Mouse (Mus musculus) lung, embryonic 15.5 days (tissue): ENCODE measurements around the gene Zfp3. TPM values are rescaled to one million over a fixed set of nuclear protein-coding genes. Genes with fewer than 3 reads are reported as not detected.
"Not testable (repeated sequence)": the region's sequence is repeated elsewhere in the genome, so short reads cannot be mapped to it uniquely, and the experiment has no call there.

Source experiments
- ATAC-seq: fragments of 200-750 bp; cut with Nextera tagmentation; 2 replicates; pipeline ENCODE4 v1.8.0; 2017; ENCODE audit warnings: moderate number of reproducible peaks, borderline replicate concordance; ENCODE audit not compliant: low FRiP score, low TSS enrichment; ENCODE audit errors: extremely low read depth
- H3K27ac ChIP-seq: fragments of 300-500 bp; sonication (generic); 2 replicates; pipeline ENCODE4 v1.5.1; 2015; ENCODE audit warnings: moderate library complexity, mild to moderate bottlenecking, inconsistent platforms
- H3K27me3 ChIP-seq: fragments of 300-500 bp; sonication (generic); 2 replicates; pipeline ENCODE4 v1.6.1; 2015; ENCODE audit warnings: inconsistent platforms
- H3K36me3 ChIP-seq: fragments of 300-500 bp; sonication (generic); 2 replicates; pipeline ENCODE4 v1.6.1; 2015; ENCODE audit warnings: inconsistent platforms
- H3K4me1 ChIP-seq: fragments of 300-500 bp; sonication (generic); 2 replicates; pipeline ENCODE4 v1.6.1; 2015; ENCODE audit warnings: inconsistent platforms
- H3K4me2 ChIP-seq: fragments of 300-500 bp; sonication (generic); 2 replicates; pipeline ENCODE4 v1.6.1; 2015; ENCODE audit warnings: inconsistent platforms, mild to moderate bottlenecking, moderate library complexity
- H3K4me3 ChIP-seq: fragments of 300-500 bp; sonication (generic); 2 replicates; pipeline ENCODE4 v1.5.1; 2015; ENCODE audit warnings: mild to moderate bottlenecking, inconsistent platforms
- H3K9ac ChIP-seq: fragments of 300-500 bp; sonication (generic); 2 replicates; pipeline ENCODE4 v1.6.1; 2015; ENCODE audit warnings: inconsistent platforms
- H3K9me3 ChIP-seq: fragments of 300-500 bp; sonication (generic); 2 replicates; pipeline ENCODE4 v1.6.1; 2016; ENCODE audit warnings: inconsistent platforms
- WGBS: fragments of 180-500 bp; shearing (Covaris S2); methylation state at CpG from one replicate; pipeline ENCODE4 v1.1.7; 2015; 5-methylcytosine and 5-hydroxymethylcytosine counted together
- polyA plus RNA-seq: library from polyadenylated mRNA; unstranded; fragments of >200 nt; fragmentation: Nextera tagmentation; extraction: Ambion mirVana; gene quantifications from 2 replicates; pipeline ENCODE4 v1.2.1, GENCODE M21; 2015

The Zfp3 gene
- polyA plus RNA-seq, 1 experiment from 2014 or later, result 4.6 TPM

DNA sequence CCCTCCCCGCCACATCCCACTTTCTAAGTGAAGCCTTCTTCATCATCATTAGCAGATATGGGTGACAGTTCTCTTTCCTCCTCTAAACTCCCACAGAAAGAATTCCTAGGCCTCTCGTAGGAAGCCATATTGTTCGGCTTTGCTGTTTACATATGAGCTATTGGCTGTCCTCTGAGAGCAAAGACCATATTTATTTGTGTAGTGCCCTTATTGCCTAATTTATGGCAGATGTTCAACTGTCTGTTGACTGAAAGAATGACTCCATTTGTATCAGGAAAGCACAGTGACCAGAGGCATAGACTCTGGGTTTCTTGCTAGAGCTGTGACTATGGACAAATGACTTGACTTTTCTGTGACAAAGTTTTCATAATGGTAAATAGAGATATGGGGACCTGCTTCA lies 22.4 kb upstream of the Zfp3 start:
- no peaks in the 10 kb centered on the region for H3K9me3 ChIP-seq
- H3K9ac ChIP-seq, result no peak overlapping the region
- no peaks in the 10 kb centered on the region for H3K4me1 ChIP-seq
- no peak overlapping the region for H3K4me2 ChIP-seq
- no peaks in the 10 kb centered on the region for H3K36me3 ChIP-seq
- no peak overlapping the region for H3K27ac ChIP-seq
- ATAC-seq, result no peak
- WGBS, result 80% methylated on average over 3 of the region's 3 CpGs
- no peak overlapping the region for H3K4me3 ChIP-seq
- no peaks in the 10 kb centered on the region for H3K27me3 ChIP-seq

- no peak overlapping the region for H3K4me2 ChIP-seq
- no peaks in the 10 kb centered on the region for H3K9me3 ChIP-seq
- no peak overlapping the region for H3K27ac ChIP-seq
- H3K4me3 ChIP-seq, result no peak overlapping the region
- no peak for ATAC-seq
- no peaks in the 10 kb centered on the region for H3K27me3 ChIP-seq
- H3K4me1 ChIP-seq, result no peaks in the 10 kb centered on the region
- no peaks in the 10 kb centered on the region for H3K36me3 ChIP-seq
- no peak overlapping the region for H3K9ac ChIP-seq
- 82% methylated on average over 7 of the region's 7 CpGs for WGBS
These were observed 21.9 kb upstream of the Zfp3 start for GRCm38 (mm10) chr11:70742117-70742516.

- ATAC-seq, result no peak
- Histone ChIP-seq H3K4me3 (no peak overlapping the region), H3K4me2 (no peak overlapping the region), H3K4me1 (no peaks in the 10 kb centered on the region), H3K9ac (no peak overlapping the region), H3K27me3 (no peaks in the 10 kb centered on the region), H3K27ac (no peak overlapping the region), H3K9me3 (no peaks in the 10 kb centered on the region), H3K36me3 (no peaks in the 10 kb centered on the region)
- 76% methylated on average over 12 of the region's 12 CpGs for WGBS
These were observed 21.2 kb upstream of the Zfp3 start for GRCm38 (mm10) chr11:70742581-70743459.

DNA sequence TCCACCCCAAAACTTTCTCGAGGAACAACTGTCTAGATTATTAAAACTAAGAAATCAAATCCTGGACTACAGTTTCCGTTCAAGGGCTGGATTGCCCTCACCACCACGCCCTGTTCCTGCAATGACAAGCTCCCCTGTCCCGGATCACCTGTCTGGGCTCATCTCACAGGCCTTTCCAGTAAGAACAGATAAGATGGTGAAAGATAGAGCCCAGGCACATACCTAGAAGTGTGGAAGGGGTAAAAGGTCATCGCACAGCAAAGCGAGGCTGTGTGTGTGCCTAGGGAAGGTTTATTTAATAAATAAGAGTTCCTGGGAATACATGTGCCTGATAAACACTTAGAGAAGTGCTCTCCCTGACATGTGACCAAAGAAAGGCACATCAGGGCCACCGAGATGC lies 18.4 kb upstream of the Zfp3 start:
- Histone ChIP-seq H3K4me1 (no peaks in the 10 kb centered on the region), H3K27ac (no peak overlapping the region)
- WGBS, result 59% methylated on average over 7 of the region's 7 CpGs

DNA sequence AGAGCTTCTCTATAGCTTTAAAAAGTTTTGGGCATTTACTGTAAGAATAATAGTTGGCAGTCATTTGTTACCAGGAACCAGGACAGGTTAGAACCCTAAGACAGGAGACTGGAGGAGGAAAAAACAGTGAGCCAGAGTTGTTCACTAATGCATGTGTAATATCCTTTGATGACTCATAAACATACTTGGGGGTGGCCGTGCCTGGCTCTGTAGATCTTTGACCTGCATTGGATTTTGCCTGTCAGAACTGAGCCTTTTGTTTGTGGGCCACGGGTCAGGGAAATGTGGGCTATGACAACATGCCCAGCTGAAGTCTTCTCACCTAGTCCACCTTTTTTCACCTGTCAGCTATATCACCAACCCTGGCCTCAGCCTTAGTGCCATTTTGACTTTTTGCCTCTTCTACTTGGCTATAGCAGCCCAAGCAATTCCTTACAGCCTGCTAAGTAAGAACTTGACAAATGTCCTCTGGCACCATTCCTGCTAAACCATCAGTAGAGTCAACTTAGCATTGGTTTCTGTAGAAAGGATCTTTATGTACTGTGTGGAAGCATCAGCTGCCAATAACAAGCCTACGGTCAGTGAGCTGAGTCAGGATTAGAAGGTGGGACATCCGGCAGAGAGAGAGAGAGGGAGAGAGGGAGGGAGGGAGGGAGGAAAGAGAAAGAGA lies 16.0 kb upstream of the Zfp3 start:
- Histone ChIP-seq H3K36me3 (no peaks in the 10 kb centered on the region), H3K4me3 (no peak overlapping the region), H3K27ac (no peak overlapping the region), H3K9ac (no peak overlapping the region), H3K4me1 (no peaks in the 10 kb centered on the region), H3K4me2 (no peak overlapping the region), H3K9me3 (no peaks in the 10 kb centered on the region), H3K27me3 (no peaks in the 10 kb centered on the region)
- 75% methylated on average over 4 of the region's 4 CpGs for WGBS
- ATAC-seq, result no peak

More for the DNA sequence above, 18.4 kb upstream of the Zfp3 start:
- no peaks in the 10 kb centered on the region for H3K36me3 ChIP-seq
- no peak overlapping the region for H3K4me3 ChIP-seq
- H3K27me3 ChIP-seq, result no peaks in the 10 kb centered on the region
- ATAC-seq, result no peak
- H3K4me2 ChIP-seq, result no peak overlapping the region
- no peak overlapping the region for H3K9ac ChIP-seq
- no peaks in the 10 kb centered on the region for H3K9me3 ChIP-seq

- Histone ChIP-seq H3K27ac (no peak overlapping the region), H3K9me3 (no peaks in the 10 kb centered on the region), H3K36me3 (no peaks in the 10 kb centered on the region), H3K27me3 (no peaks in the 10 kb centered on the region), H3K9ac (no peak overlapping the region), H3K4me3 (no peak overlapping the region), H3K4me2 (no peak overlapping the region), H3K4me1 (no peaks in the 10 kb centered on the region)
- no peak for ATAC-seq
- 71% methylated on average over 4 of the region's 4 CpGs for WGBS
These were observed 11.5 kb upstream of the Zfp3 start for GRCm38 (mm10) chr11:70752337-70753017.

DNA sequence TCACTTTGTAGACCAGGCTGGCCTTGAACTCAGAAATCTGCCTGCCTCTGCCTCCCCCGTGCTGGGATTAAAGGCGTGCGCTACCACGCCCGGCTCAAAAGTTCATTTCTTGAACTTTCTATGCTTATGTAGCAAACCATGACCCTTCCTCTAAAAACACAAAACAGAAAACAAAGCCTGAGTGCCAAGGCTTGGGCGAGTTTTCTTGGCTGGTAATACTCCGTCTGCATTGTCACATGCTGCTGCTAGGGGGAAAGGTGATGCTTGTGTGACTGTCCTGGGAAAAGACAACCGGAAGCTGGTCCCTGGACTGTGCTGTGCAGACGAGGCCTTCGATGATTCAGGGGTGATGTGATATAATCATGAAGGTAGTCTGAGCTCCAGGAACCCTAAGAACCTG lies 10.9 kb upstream of the Zfp3 start:
- Histone ChIP-seq H3K27ac (no peak overlapping the region), H3K36me3 (no peaks in the 10 kb centered on the region), H3K27me3 (no peaks in the 10 kb centered on the region), H3K9me3 (no peaks in the 10 kb centered on the region), H3K9ac (no peak overlapping the region), H3K4me3 (no peak overlapping the region), H3K4me1 (no peaks in the 10 kb centered on the region), H3K4me2 (no peak overlapping the region)
- WGBS, result 86% methylated on average over 10 of the region's 10 CpGs
- no peak for ATAC-seq

GRCm38 (mm10) chr11:70754476-70754875 lies 9.5 kb upstream of the Zfp3 start:
- H3K27ac ChIP-seq, result no peak overlapping the region
- no peak overlapping the region for H3K9ac ChIP-seq
- WGBS, result 67% methylated on average over 4 of the region's 4 CpGs
- no peaks in the 10 kb centered on the region for H3K4me1 ChIP-seq
- H3K27me3 ChIP-seq, result no peaks in the 10 kb centered on the region
- H3K4me3 ChIP-seq, result no peak overlapping the region
- no peak overlapping the region for H3K4me2 ChIP-seq
- H3K9me3 ChIP-seq, result no peaks in the 10 kb centered on the region
- no peaks in the 10 kb centered on the region for H3K36me3 ChIP-seq
- ATAC-seq, result no peak

GRCm38 (mm10) chr11:70754958-70755357 lies 9.1 kb upstream of the Zfp3 start:
- Histone ChIP-seq H3K36me3 (no peaks in the 10 kb centered on the region), H3K4me1 (no peaks in the 10 kb centered on the region), H3K9me3 (no peaks in the 10 kb centered on the region), H3K27me3 (no peaks in the 10 kb centered on the region), H3K9ac (no peak overlapping the region), H3K4me2 (no peak overlapping the region), H3K4me3 (no peak overlapping the region), H3K27ac (no peak overlapping the region)
- ATAC-seq, result no peak
- 50% methylated on average over 7 of the region's 7 CpGs for WGBS

- Histone ChIP-seq H3K36me3 (no peaks in the 10 kb centered on the region), H3K9ac (no peak overlapping the region), H3K4me1 (no peaks in the 10 kb centered on the region), H3K9me3 (no peaks in the 10 kb centered on the region), H3K27ac (no peak overlapping the region), H3K4me2 (no peak overlapping the region), H3K4me3 (no peak overlapping the region), H3K27me3 (no peaks in the 10 kb centered on the region)
- 6% methylated on average over 7 of the region's 7 CpGs for WGBS
- no peak for ATAC-seq
These were observed 8.4 kb upstream of the Zfp3 start for GRCm38 (mm10) chr11:70755645-70756044.

DNA sequence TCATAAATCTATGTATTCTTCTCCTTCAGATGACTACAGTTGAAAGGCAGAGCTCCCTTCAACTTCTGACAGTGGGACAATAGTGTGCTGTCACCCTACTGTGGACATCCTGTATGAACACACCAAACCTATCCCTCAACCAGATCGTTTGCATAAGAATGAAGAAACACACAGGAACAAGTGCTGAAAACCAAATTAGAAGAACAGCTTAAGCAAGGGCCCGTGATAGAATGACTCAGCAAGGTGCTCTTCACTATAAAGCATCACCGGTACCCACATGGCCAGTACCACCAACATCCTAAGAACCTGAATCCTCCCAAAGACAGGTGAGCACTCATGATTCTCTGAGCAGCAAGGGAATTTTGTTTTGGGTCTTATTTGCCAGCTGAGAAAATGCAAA lies 3.6 kb upstream of the Zfp3 start:
- ATAC-seq, H3K4me3 ChIP-seq, H3K27me3 ChIP-seq, H3K4me1 ChIP-seq, H3K27ac ChIP-seq, H3K9ac ChIP-seq, H3K9me3 ChIP-seq, H3K36me3 ChIP-seq, H3K4me2 ChIP-seq: not testable (repeated sequence)
- 66% methylated on average over 3 of the region's 3 CpGs for WGBS

DNA sequence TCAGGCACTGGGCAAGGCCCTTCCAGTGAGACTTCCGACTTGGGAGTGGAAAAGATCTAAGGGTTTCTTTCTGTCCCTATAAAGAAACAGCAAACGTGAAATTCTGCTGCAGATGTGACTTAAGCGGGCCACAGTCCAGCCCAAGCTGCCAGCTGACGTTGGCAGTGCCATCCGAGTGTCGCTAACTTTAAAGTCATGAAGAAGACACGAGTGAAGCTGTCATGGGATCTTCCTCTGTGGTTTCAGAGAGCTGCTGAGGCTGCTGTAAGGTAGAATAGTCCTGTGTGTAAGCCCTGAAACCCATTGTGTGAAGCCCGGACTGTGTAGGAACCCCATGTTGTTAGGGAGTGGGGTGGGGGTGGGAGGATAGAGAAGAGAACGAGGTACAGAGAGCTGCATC lies 1.4 kb upstream of the Zfp3 start:
- H3K9me3 ChIP-seq, result no peaks in the 10 kb centered on the region
- no peak overlapping the region for H3K4me3 ChIP-seq
- H3K9ac ChIP-seq, result no peak overlapping the region
- no peak overlapping the region for H3K4me2 ChIP-seq
- H3K27me3 ChIP-seq, result no peaks in the 10 kb centered on the region
- H3K36me3 ChIP-seq, result no peaks in the 10 kb centered on the region
- no peak overlapping the region for H3K27ac ChIP-seq
- 83% methylated on average over 9 of the region's 9 CpGs for WGBS
- no peak for ATAC-seq
- peaks cover 7% of the 10 kb centered on the region for H3K4me1 ChIP-seq
